Mouse (Mus musculus): Measurements from ENCODE around the gene Cep170b.

DNA sequence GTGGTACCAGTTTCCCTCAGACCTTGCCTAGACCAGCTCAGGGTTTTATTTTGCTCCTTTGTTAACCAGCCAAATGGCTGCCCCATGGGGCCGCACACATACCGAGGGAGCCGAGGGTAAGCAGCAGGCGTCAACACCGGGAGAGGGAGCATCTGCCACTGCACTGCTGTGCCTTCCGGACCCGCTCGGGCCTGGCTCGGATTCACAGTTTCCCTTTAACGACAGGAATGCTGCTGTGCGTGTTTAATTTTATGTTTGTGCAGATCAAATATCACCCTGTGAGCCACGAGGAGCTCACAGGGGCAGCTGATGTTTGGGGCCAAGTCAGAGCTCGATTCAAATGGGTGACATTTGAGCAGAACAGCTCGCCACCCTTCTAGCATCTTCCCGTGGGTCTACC is 19.7 kb upstream of the Cep170b start:
- no peak for TF ChIP-seq POLR2A (IDR thresholded peaks at IDR 0.05; ENCODE audit: borderline replicate concordance, extremely low read depth, low read depth, low read length)
- no peak for TF ChIP-seq CTCF (IDR thresholded peaks at IDR 0.05; ENCODE audit: insufficient read depth, low read length)

Data from lung, adult 2 months (tissue).